Mouse (Mus musculus): ENCODE results near the gene Ina.

Ina gene

GRCm38 (mm10) chr19:47065860-47066259 is 51.4 kb downstream of the Ina start:
- WGBS, result 91% methylated on average over 3 of the region's 3 CpGs

- WGBS, result 8% methylated on average over 49 of the region's 49 CpGs
These were observed 52.8 kb downstream of the Ina start, which contains the start of gene Taf5 for GRCm38 (mm10) chr19:47067096-47067882. Gene Taf5 (plus strand): TSS chr19:47067746.

- WGBS, result under 1% methylated on average over 66 of the region's 72 CpGs
These were observed 53.6 kb downstream of the Ina start for GRCm38 (mm10) chr19:47067924-47068611.

All from cerebral cortex, adult 2 months (tissue).